Mouse (Mus musculus) CH12.LX (cell line): Measurements from ENCODE around the gene Rpp30. TPM values are rescaled to one million over a fixed set of nuclear protein-coding genes. Genes with fewer than 3 reads are reported as not detected.

ENCODE experiments used
- DNase-seq: peaks from one replicate; pipeline ENCODE4 v3.0.0-alpha.2; 2013; ENCODE audit errors: extremely low read depth
- H3K27ac ChIP-seq: 2 replicates; pipeline ENCODE4 v1.5.1; 2012; ENCODE audit warnings: low read depth, mild to moderate bottlenecking, control low read depth, moderate library complexity; ENCODE audit not compliant: insufficient read depth
- H3K27me3 ChIP-seq: replicated peaks from 2 replicates; pipeline ENCODE3; 2012; ENCODE audit warnings: inconsistent platforms
- H3K36me3 ChIP-seq, 2 experiments: replicated peaks in 1 of 2; 2 replicates each; pipeline versions ENCODE3 to v1.6.1; 2012; ENCODE audit warnings: inconsistent platforms in 1 of 2, low read length in 1 of 2, mild to moderate bottlenecking in 1 of 2, mixed read lengths in 1 of 2, moderate library complexity in 1 of 2; ENCODE audit not compliant: control insufficient read depth in 1 of 2, insufficient read depth in 1 of 2
- H3K4me1 ChIP-seq, 2 experiments: 2 replicates each; pipeline ENCODE4 v1.6.1; 2012; ENCODE audit warnings: inconsistent platforms in 1 of 2, moderate library complexity in 1 of 2; ENCODE audit not compliant: insufficient read depth in 2 of 2, control insufficient read depth in 1 of 2
- H3K4me2 ChIP-seq: 2 replicates; pipeline ENCODE4 v1.6.1; 2012; ENCODE audit warnings: low read depth, mild to moderate bottlenecking, control low read depth; ENCODE audit not compliant: poor library complexity, insufficient read depth, severe bottlenecking
- H3K4me3 ChIP-seq, 3 experiments: fragments of 150-350 bp in 1 of 3; sonication (generic) in 1 of 3; replicated peaks in 1 of 3; 2 replicates each; pipeline versions ENCODE3 to v1.5.1; 2011 to 2012; ENCODE audit warnings: low read depth in 2 of 3, low read length in 2 of 3, mild to moderate bottlenecking in 2 of 3, moderate library complexity in 2 of 3, control low read depth in 1 of 3, improper control_type of control experiment in 1 of 3, inconsistent platforms in 1 of 3, mixed read lengths in 1 of 3; ENCODE audit not compliant: poor library complexity in 1 of 3
- H3K79me2 ChIP-seq: replicated peaks from 2 replicates; pipeline ENCODE4 v1.6.1; 2012; ENCODE audit warnings: mild to moderate bottlenecking, moderate library complexity; ENCODE audit not compliant: control insufficient read depth, poor library complexity, insufficient read depth, severe bottlenecking; ENCODE audit errors: extremely low read depth
- H3K9ac ChIP-seq: 2 replicates; pipeline ENCODE4 v1.6.1; 2012; ENCODE audit warnings: low read depth, mild to moderate bottlenecking, control low read depth, moderate library complexity; ENCODE audit not compliant: insufficient read depth
- H3K9me3 ChIP-seq: replicated peaks from 2 replicates; pipeline ENCODE3; 2012; ENCODE audit warnings: low read length, inconsistent platforms, mixed read lengths
- BHLHE40 ChIP-seq: IDR thresholded peaks from 2 replicates; pipeline ENCODE4 v1.6.1; 2011; ENCODE audit warnings: mild to moderate bottlenecking, low read depth, low read length, improper control_type of control experiment
- CHD1 ChIP-seq: IDR thresholded peaks from 2 replicates; pipeline ENCODE4 v1.6.1; 2012; ENCODE audit warnings: low read depth, low read length, improper control_type of control experiment, inconsistent platforms
- CHD2 ChIP-seq: IDR thresholded peaks from 2 replicates; pipeline ENCODE4 v1.6.1; 2011; ENCODE audit warnings: low read length, improper control_type of control experiment
- CTCF ChIP-seq, 2 experiments: IDR thresholded peaks in 1 of 2; conservative IDR thresholded peaks in 1 of 2; 2 replicates each; pipeline ENCODE4 v1.5.1; 2011 to 2012; ENCODE audit warnings: low read depth in 2 of 2, low read length in 2 of 2, improper control_type of control experiment in 1 of 2, inconsistent platforms in 1 of 2, mild to moderate bottlenecking in 1 of 2, moderate library complexity in 1 of 2
- ELF1 ChIP-seq: IDR thresholded peaks from 2 replicates; pipeline ENCODE4 v1.6.1; 2014; ENCODE audit warnings: low read depth, mild to moderate bottlenecking, inconsistent platforms, low read length, improper control_type of control experiment
- ETS1 ChIP-seq: conservative IDR thresholded peaks from 2 replicates; pipeline ENCODE4 v1.6.1; 2012; ENCODE audit warnings: low read depth, mild to moderate bottlenecking, inconsistent platforms, low read length, improper control_type of control experiment, moderate library complexity
- GABPA ChIP-seq: IDR thresholded peaks from 2 replicates; pipeline ENCODE4 v1.6.1; 2012; ENCODE audit warnings: low read depth, low read length, improper control_type of control experiment, inconsistent platforms; ENCODE audit not compliant: insufficient replicate concordance
- HCFC1 ChIP-seq: IDR thresholded peaks from 2 replicates; pipeline ENCODE4 v1.6.1; 2012; ENCODE audit warnings: low read depth, mild to moderate bottlenecking, inconsistent platforms, low read length, improper control_type of control experiment
- JUN ChIP-seq: IDR thresholded peaks from 2 replicates; pipeline ENCODE4 v1.6.1; 2011; ENCODE audit warnings: low read depth, mild to moderate bottlenecking, low read length, improper control_type of control experiment, moderate library complexity; ENCODE audit not compliant: insufficient read depth
- JUND ChIP-seq: conservative IDR thresholded peaks from 2 replicates; pipeline ENCODE4 v1.6.1; 2011; ENCODE audit warnings: low read depth, low read length, improper control_type of control experiment
- MAFK ChIP-seq: IDR thresholded peaks from 2 replicates; pipeline ENCODE4 v1.6.1; 2011; ENCODE audit warnings: low read length, improper control_type of control experiment; ENCODE audit not compliant: insufficient replicate concordance
- MAX ChIP-seq: IDR thresholded peaks from 2 replicates; pipeline ENCODE4 v1.6.1; 2011; ENCODE audit warnings: low read length, improper control_type of control experiment
- MAZ ChIP-seq: IDR thresholded peaks from 2 replicates; pipeline ENCODE4 v1.6.1; 2012; ENCODE audit warnings: low read depth, mild to moderate bottlenecking, inconsistent platforms, low read length, improper control_type of control experiment, moderate library complexity
- MXI1 ChIP-seq: IDR thresholded peaks from 2 replicates; pipeline ENCODE4 v1.6.1; 2011; ENCODE audit warnings: mild to moderate bottlenecking, low read depth, low read length, improper control_type of control experiment
- MYC ChIP-seq: IDR thresholded peaks from 2 replicates; pipeline ENCODE4 v1.6.1; 2011; ENCODE audit warnings: low read depth, mild to moderate bottlenecking, improper control_type of control experiment, low read length
- NELFE ChIP-seq: IDR thresholded peaks from 2 replicates; pipeline ENCODE4 v1.6.1; 2011; ENCODE audit warnings: low read depth, low read length, improper control_type of control experiment
- NRF1 ChIP-seq: IDR thresholded peaks from 2 replicates; pipeline ENCODE4 v1.6.1; 2014; ENCODE audit warnings: low read depth, mild to moderate bottlenecking, inconsistent platforms, low read length, improper control_type of control experiment, moderate library complexity
- PAX5 ChIP-seq: IDR thresholded peaks from 2 replicates; pipeline ENCODE4 v1.6.1; 2012; ENCODE audit warnings: low read length, inconsistent platforms, mixed read lengths
- POLR2AphosphoS2 ChIP-seq: IDR thresholded peaks from 2 replicates; pipeline ENCODE4 v1.6.1; 2011; ENCODE audit warnings: low read depth, low read length, improper control_type of control experiment
- RAD21 ChIP-seq: IDR thresholded peaks from 2 replicates; pipeline ENCODE4 v1.6.1; 2011; ENCODE audit warnings: low read depth, mild to moderate bottlenecking, low read length, improper control_type of control experiment, moderate library complexity
- RCOR1 ChIP-seq: conservative IDR thresholded peaks from 2 replicates; pipeline ENCODE4 v1.6.1; 2012; ENCODE audit warnings: low read depth, mild to moderate bottlenecking, inconsistent platforms, low read length, improper control_type of control experiment
- SIN3A ChIP-seq: IDR thresholded peaks from 2 replicates; pipeline ENCODE4 v1.6.1; 2012; ENCODE audit warnings: low read length, improper control_type of control experiment, inconsistent platforms
- SMC3 ChIP-seq: IDR thresholded peaks from 2 replicates; pipeline ENCODE4 v1.6.1; 2011; ENCODE audit warnings: low read depth, low read length, improper control_type of control experiment
- TBP ChIP-seq: conservative IDR thresholded peaks from 2 replicates; pipeline ENCODE4 v1.6.1; 2011; ENCODE audit warnings: low read depth, low read length, improper control_type of control experiment
- UBTF ChIP-seq: IDR thresholded peaks from 2 replicates; pipeline ENCODE4 v1.6.1; 2012; ENCODE audit warnings: low read depth, mild to moderate bottlenecking, inconsistent platforms, low read length, improper control_type of control experiment, moderate library complexity
- USF1 ChIP-seq: IDR thresholded peaks from 2 replicates; pipeline ENCODE4 v1.6.1; 2014; ENCODE audit warnings: low read depth, mild to moderate bottlenecking, inconsistent platforms, low read length, improper control_type of control experiment
- ZC3H11A ChIP-seq: IDR thresholded peaks from 2 replicates; pipeline ENCODE4 v1.6.1; 2012; ENCODE audit warnings: low read depth, mild to moderate bottlenecking, inconsistent platforms, low read length, improper control_type of control experiment
- ZKSCAN1 ChIP-seq: IDR thresholded peaks from 2 replicates; pipeline ENCODE4 v1.6.1; 2012; ENCODE audit warnings: low read depth, inconsistent platforms, low read length, improper control_type of control experiment, borderline replicate concordance
- ZMIZ1 ChIP-seq: IDR thresholded peaks from 2 replicates; pipeline ENCODE4 v1.6.1; 2012; ENCODE audit warnings: low read depth, mild to moderate bottlenecking, inconsistent platforms, low read length, improper control_type of control experiment
- dilution Hi-C: fragments of 300-500 bp; cut with MboI; formaldehyde crosslinking; loops from 2 replicates; pipeline ENCODE4 v1.14.3; 2020; ENCODE audit warnings: low sequenced_read_pairs; ENCODE audit not compliant: extremely low pct_unique_long_range_greater_than_20kb, extremely low pct_ligation_motif_present
- in situ Hi-C: fragments of 300-500 bp; cut with MboI; formaldehyde crosslinking; loops from 3 replicates; pipeline ENCODE4 v1.14.3; 2019; ENCODE audit warnings: low sequenced_read_pairs, low pct_ligation_motif_present, low pct_unique_long_range_greater_than_20kb, mixed read lengths
- polyA plus RNA-seq: library from polyadenylated mRNA; unstranded; fragments of >175 nt; gene quantifications from 2 replicates; pipeline ENCODE4 v1.2.1, GENCODE M21; 2012; ENCODE audit warnings: low read depth; ENCODE audit not compliant: insufficient read length
- total RNA-seq, 2 experiments: library from RNA; depleted of rRNA; stranded (reverse); fragments of 300-350 nt in 1 of 2; fragments of >200 nt in 1 of 2; gene quantifications; 2 replicates each; pipeline ENCODE4 v1.2.3; 2012 to 2014

The Rpp30 gene
- total and polyA plus RNA-seq, 3 experiments, result 32.7 to 120 (median 102) TPM

DNA sequence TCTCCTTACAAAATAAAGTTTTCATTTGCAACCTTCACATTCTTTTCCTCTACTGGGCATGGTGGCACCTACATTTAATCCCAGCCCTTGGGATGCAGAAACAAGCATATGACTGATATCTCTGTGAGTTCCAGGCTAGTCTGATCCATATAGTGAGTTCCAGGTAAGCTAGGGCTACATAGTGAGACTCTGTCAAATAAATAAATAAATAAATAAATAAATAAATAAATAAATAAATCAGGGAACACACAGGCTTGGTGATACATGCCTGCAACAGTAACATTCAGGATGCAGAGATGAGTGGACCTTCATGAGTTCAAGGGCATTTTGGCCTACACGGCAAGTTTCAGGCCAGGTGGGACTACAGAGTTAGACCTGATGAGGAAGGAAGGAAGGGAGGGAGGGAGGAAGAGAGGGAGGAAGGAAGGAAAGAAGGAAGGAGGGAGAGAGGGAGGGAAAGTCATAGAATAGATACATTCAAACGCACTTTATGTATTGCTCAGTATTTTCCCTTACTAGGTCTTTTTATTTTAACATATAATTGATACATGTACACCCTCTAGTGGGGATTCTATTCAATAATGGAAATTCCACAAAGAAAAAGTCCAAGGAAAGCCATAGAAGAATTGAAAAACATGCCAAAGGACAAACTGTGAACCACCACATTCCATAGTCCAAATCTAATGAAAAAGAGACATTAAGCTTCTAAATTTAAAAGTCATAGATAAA lies 20.6 kb upstream of the Rpp30 start:
- Histone ChIP-seq H3K36me3 (no peaks in the 10 kb centered on the region), H3K27ac (no peak overlapping the region), H3K27me3 (no peaks in the 10 kb centered on the region), H3K4me2 (no peak overlapping the region), H3K4me1 (no peaks in the 10 kb centered on the region), H3K79me2 (no peaks in the 10 kb centered on the region), H3K4me3 (no peak overlapping the region), H3K9me3 (peaks cover 4% of the 10 kb centered on the region), H3K9ac (no peak overlapping the region)
- in situ Hi-C loops (no loop called here), dilution Hi-C loops (no loop called here)
- peak; percentile 54 for TF ChIP-seq RAD21
- TF ChIP-seq JUND, result no peak
- peak in 1 of 2 experiments; percentile 36; a peak in 2 of 4 replicates for TF ChIP-seq CTCF (conservative IDR thresholded peaks at IDR 0.05 in 1 of 2, IDR thresholded peaks at IDR 0.05 in 1 of 2; ENCODE audit: low read depth in 2 of 2, low read length in 2 of 2)
- TF ChIP-seq ELF1, result no peak
- TF ChIP-seq TBP, result no peak
- TF ChIP-seq MAZ, result no peak
- no peak for DNase-seq

DNA sequence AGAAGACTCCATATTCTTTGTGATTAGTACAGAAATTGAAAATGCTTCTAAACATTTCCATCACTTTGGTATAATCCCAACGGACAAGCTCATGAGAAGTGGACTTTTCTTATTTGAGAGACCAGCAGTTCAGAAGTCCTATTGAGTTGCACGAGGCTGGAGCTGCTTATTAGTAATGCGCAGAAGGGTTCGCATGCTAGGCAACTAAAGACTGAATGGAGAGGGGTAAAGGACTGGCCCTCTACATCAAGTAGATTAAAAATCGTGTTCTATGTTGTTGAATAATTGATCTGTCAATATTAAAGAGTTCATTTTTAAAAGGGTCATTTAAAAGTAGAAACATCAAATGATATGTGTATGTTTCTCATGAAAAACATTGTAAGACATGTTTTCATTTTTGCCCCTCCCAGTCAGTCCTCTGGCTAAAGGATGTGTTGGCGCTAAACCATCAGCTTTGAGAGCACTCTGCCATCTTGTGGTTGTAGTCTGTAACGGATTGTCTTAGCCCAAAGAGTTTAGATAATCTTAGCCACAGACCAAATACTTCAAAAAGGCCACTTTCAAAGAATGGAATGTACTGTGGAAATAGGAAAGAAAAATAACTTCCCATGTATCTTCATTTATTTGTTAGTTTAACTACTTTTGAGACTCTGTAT lies 782 bp upstream of the Rpp30 start:
- Histone ChIP-seq H3K36me3 (peaks cover 5 to 17% of the 10 kb centered on the region in 2 experiments), H3K79me2 (peaks cover 15% of the 10 kb centered on the region), H3K4me3 (peak overlapping the region in 2 of 3 experiments; percentile 85 to 98), H3K4me2 (peak overlapping the region; percentile 88), H3K9me3 (no peaks in the 10 kb centered on the region), H3K27ac (no peak overlapping the region), H3K4me1 (peaks cover 4 to 17% of the 10 kb centered on the region in 2 experiments; a peak in 3 of 4 replicates), H3K9ac (peak overlapping the region; percentile 79), H3K27me3 (no peaks in the 10 kb centered on the region)
- in situ Hi-C loops, result loop anchor here (25.0 kb wide), 2 partner anchors 945 to 1095 kb away; no protein-coding TSS in a partner anchor
- dilution Hi-C loops, result no loop called here
- DNase-seq, result peak; percentile 81
- TF ChIP-seq HCFC1, result no peak
- TF ChIP-seq NRF1, result no peak
- TF ChIP-seq MXI1, result no peak
- no peak for TF ChIP-seq RCOR1
- TF ChIP-seq MAZ, result 0 out of 2 replicates have a peak, but pooled peaks have one; percentile 48
- no peak for TF ChIP-seq CHD1
- no peak for TF ChIP-seq NELFE
- no peak for TF ChIP-seq ETS1
- TF ChIP-seq PAX5, result no peak
- peak; percentile 54; the same call in 1 of the 2 replicates for TF ChIP-seq SIN3A
- no peak for TF ChIP-seq MAX
- peak; percentile 59 for TF ChIP-seq ZC3H11A
- no peak for TF ChIP-seq GABPA
- TF ChIP-seq ZKSCAN1, result no peak
- peak; percentile 92 for TF ChIP-seq RAD21
- no peak for TF ChIP-seq ZMIZ1
- no peak for TF ChIP-seq POLR2AphosphoS2
- no peak; the same call in 1 of the 2 replicates for TF ChIP-seq MYC
- no peak for TF ChIP-seq UBTF
- TF ChIP-seq BHLHE40, result no peak
- TF ChIP-seq USF1, result no peak
- peak; percentile 45 to 87; a peak in 3 of 4 replicates for TF ChIP-seq CTCF (conservative IDR thresholded peaks at IDR 0.05 in 1 of 2, IDR thresholded peaks at IDR 0.05 in 1 of 2; ENCODE audit: low read depth in 2 of 2, low read length in 2 of 2)
- no peak for TF ChIP-seq CHD2
- no peak for TF ChIP-seq MAFK
- TF ChIP-seq JUN, result no peak
- TF ChIP-seq SMC3, result peak; percentile 86
- no peak for TF ChIP-seq ELF1
